Mouse (Mus musculus) bone marrow, adult 2 months (tissue): ENCODE data around the gene Sdhaf3.

Experiments used
- CTCF ChIP-seq: fragments of 200-500 bp; IDR thresholded peaks from 2 replicates; pipeline ENCODE4 v1.5.1; 2011; ENCODE audit warnings: low read length, control low read depth; ENCODE audit not compliant: control insufficient read depth, insufficient read depth
- POLR2A ChIP-seq: fragments of 200-500 bp; IDR thresholded peaks from 2 replicates; pipeline ENCODE4 v1.6.1; 2011; ENCODE audit warnings: low read depth, mild to moderate bottlenecking, control low read depth, low read length, borderline replicate concordance; ENCODE audit not compliant: control insufficient read depth

GRCm38 (mm10) chr6:6914849-6915525 lies 40.8 kb upstream of the Sdhaf3 start:
- TF ChIP-seq CTCF = 0 out of 2 replicates have a peak, but pooled peaks have one; percentile 3
- TF ChIP-seq POLR2A = no peak
